Mouse (Mus musculus): Measurements from ENCODE around the gene Trio. TPM values are rescaled to one million over a fixed set of nuclear protein-coding genes. Genes with fewer than 3 reads are reported as not detected.

Gene Trio
- polyA plus RNA-seq, 1 experiment from 2014 or later = 17.4 TPM

DNA sequence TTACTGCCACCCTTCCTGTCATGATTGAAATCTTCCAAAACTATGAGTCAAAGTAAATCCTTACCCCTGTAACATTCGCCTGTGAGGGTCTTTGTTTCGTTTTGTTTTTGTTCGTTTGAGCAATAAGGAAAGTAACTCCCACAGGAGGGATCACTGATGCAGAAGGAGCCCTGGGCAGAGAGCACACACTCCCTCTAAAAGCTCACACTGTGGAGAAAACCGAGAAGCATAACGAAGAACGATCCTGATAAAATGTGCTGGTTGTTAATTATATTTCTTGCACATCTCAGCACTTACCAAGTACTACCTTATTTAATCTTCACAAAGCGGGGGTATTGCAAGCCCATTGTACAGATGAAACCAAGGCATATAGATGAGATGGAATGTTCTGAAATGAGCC, 333.5 kb downstream of the Trio start:
- Histone ChIP-seq H3K27ac (no peak overlapping the region), H3K4me1 (replicated peaks; ENCODE audit: insufficient read depth, low read length) (no peaks in the 10 kb centered on the region), H3K4me2 (ENCODE audit: low read length) (no peak overlapping the region), H3K4me3 (replicated peaks; ENCODE audit: low read depth, low read length) (no peak overlapping the region), H3K27me3 (ENCODE audit: insufficient read depth, low read length) (no peaks in the 10 kb centered on the region), H3K9me3 (replicated peaks; ENCODE audit: low read length) (no peaks in the 10 kb centered on the region), H3K9ac (ENCODE audit: low read depth, low read length) (no peak overlapping the region), H3K36me3 (ENCODE audit: insufficient read depth, low read length) (no peaks in the 10 kb centered on the region)
- no peak for TF ChIP-seq CTCF (IDR thresholded peaks at IDR 0.05; ENCODE audit: low read depth)
- peak; percentile 58 for DNase-seq (ENCODE audit: low spot score)
- no peak for ATAC-seq (replicated peaks; ENCODE audit: low FRiP score, low read depth)
- WGBS = 40% methylated on average over 7 of the region's 7 CpGs

- Histone ChIP-seq H3K4me2 (ENCODE audit: low read length) (no peak overlapping the region), H3K36me3 (ENCODE audit: insufficient read depth, low read length) (no peaks in the 10 kb centered on the region), H3K4me3 (replicated peaks; ENCODE audit: low read depth, low read length) (no peak overlapping the region), H3K4me1 (replicated peaks; ENCODE audit: insufficient read depth, low read length) (no peaks in the 10 kb centered on the region), H3K9ac (ENCODE audit: low read depth, low read length) (no peak overlapping the region), H3K27ac (no peak overlapping the region), H3K9me3 (replicated peaks; ENCODE audit: low read length) (no peaks in the 10 kb centered on the region), H3K27me3 (ENCODE audit: insufficient read depth, low read length) (no peaks in the 10 kb centered on the region)
- TF ChIP-seq CTCF (IDR thresholded peaks at IDR 0.05; ENCODE audit: low read depth) = no peak
- WGBS = 50% methylated on average over 7 of the region's 7 CpGs
- DNase-seq (ENCODE audit: low spot score) (peak; percentile 32), ATAC-seq (replicated peaks; ENCODE audit: low FRiP score, low read depth) (peak; percentile 68; the same call in 1 of the 2 replicates)
Observed at GRCm38 (mm10) chr15:27691213-27691612, 334.4 kb downstream of the Trio start.

- no peaks in the 10 kb centered on the region for H3K9me3 ChIP-seq (replicated peaks; ENCODE audit: low read length)
- H3K4me2 ChIP-seq (ENCODE audit: low read length) = no peak overlapping the region
- no peak overlapping the region for H3K9ac ChIP-seq (ENCODE audit: low read depth, low read length)
- ATAC-seq (replicated peaks; ENCODE audit: low FRiP score, low read depth) (no peak), DNase-seq (ENCODE audit: low spot score) (peak; percentile 62)
- H3K4me1 ChIP-seq (replicated peaks; ENCODE audit: insufficient read depth, low read length) = 0 out of 2 replicates have a peak, but pooled peaks cover 3% of the 10 kb centered on the region
- H3K4me3 ChIP-seq (replicated peaks; ENCODE audit: low read depth, low read length) = no peak overlapping the region
- WGBS = 45% methylated on average over 9 of the region's 9 CpGs
- no peak overlapping the region for H3K27ac ChIP-seq
- H3K36me3 ChIP-seq (ENCODE audit: insufficient read depth, low read length) = no peaks in the 10 kb centered on the region
- H3K27me3 ChIP-seq (ENCODE audit: insufficient read depth, low read length) = no peaks in the 10 kb centered on the region
- no peak for TF ChIP-seq CTCF (IDR thresholded peaks at IDR 0.05; ENCODE audit: low read depth)
Observed at GRCm38 (mm10) chr15:27688041-27688651, 337.5 kb downstream of the Trio start.

GRCm38 (mm10) chr15:27684813-27685212, 340.8 kb downstream of the Trio start:
- ATAC-seq (replicated peaks; ENCODE audit: low FRiP score, low read depth) (no peak), DNase-seq (ENCODE audit: low spot score) (no peak)
- H3K27me3 ChIP-seq (ENCODE audit: insufficient read depth, low read length) = no peaks in the 10 kb centered on the region
- H3K4me1 ChIP-seq (replicated peaks; ENCODE audit: insufficient read depth, low read length) = 0 out of 2 replicates have a peak, but pooled peaks cover 7% of the 10 kb centered on the region
- no peak overlapping the region for H3K4me3 ChIP-seq (replicated peaks; ENCODE audit: low read depth, low read length)
- no peak overlapping the region for H3K9ac ChIP-seq (ENCODE audit: low read depth, low read length)
- H3K27ac ChIP-seq = no peak overlapping the region
- no peaks in the 10 kb centered on the region for H3K36me3 ChIP-seq (ENCODE audit: insufficient read depth, low read length)
- H3K4me2 ChIP-seq (ENCODE audit: low read length) = no peak overlapping the region
- TF ChIP-seq CTCF (IDR thresholded peaks at IDR 0.05; ENCODE audit: low read depth) = no peak
- WGBS = 83% methylated on average over 7 of the region's 7 CpGs
- no peaks in the 10 kb centered on the region for H3K9me3 ChIP-seq (replicated peaks; ENCODE audit: low read length)

DNA sequence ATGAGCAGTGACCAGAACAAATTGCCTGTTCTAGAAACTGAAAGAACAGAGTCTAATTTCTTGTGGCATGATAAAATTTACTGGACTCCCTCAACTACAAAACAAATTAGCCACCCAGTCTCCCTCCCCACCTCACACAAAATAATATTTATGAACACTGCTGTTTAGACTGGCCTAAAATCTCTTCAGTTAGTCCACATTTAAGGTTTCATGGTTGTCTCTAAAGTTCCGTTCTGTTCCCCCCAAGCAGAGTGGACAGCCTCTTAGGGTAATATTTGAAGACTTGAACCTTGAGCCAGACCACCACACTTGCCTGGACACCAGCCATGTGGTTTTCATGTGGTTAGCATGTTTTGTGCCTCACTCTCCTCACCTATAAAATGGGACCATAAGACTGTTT, 342.4 kb downstream of the Trio start:
- WGBS = 31% methylated on average over 1 of the region's 1 CpGs
- Histone ChIP-seq H3K27me3 (ENCODE audit: insufficient read depth, low read length) (no peaks in the 10 kb centered on the region), H3K27ac (peak overlapping the region; percentile 72), H3K9me3 (replicated peaks; ENCODE audit: low read length) (no peaks in the 10 kb centered on the region), H3K4me2 (ENCODE audit: low read length) (no peak overlapping the region), H3K9ac (ENCODE audit: low read depth, low read length) (no peak overlapping the region), H3K36me3 (ENCODE audit: insufficient read depth, low read length) (no peaks in the 10 kb centered on the region), H3K4me1 (replicated peaks; ENCODE audit: insufficient read depth, low read length) (0 out of 2 replicates have a peak, but pooled peaks cover 7% of the 10 kb centered on the region), H3K4me3 (replicated peaks; ENCODE audit: low read depth, low read length) (no peak overlapping the region)
- ATAC-seq (replicated peaks; ENCODE audit: low FRiP score, low read depth) (no peak), DNase-seq (ENCODE audit: low spot score) (peak; percentile 87)
- TF ChIP-seq CTCF (IDR thresholded peaks at IDR 0.05; ENCODE audit: low read depth) = no peak

GRCm38 (mm10) chr15:27682619-27683018, 343.0 kb downstream of the Trio start:
- Histone ChIP-seq H3K36me3 (ENCODE audit: insufficient read depth, low read length) (no peaks in the 10 kb centered on the region), H3K9ac (ENCODE audit: low read depth, low read length) (no peak overlapping the region), H3K27ac (peak overlapping the region; percentile 72), H3K27me3 (ENCODE audit: insufficient read depth, low read length) (no peaks in the 10 kb centered on the region), H3K4me3 (replicated peaks; ENCODE audit: low read depth, low read length) (no peak overlapping the region), H3K9me3 (replicated peaks; ENCODE audit: low read length) (no peaks in the 10 kb centered on the region), H3K4me1 (replicated peaks; ENCODE audit: insufficient read depth, low read length) (0 out of 2 replicates have a peak, but pooled peaks cover 7% of the 10 kb centered on the region), H3K4me2 (ENCODE audit: low read length) (no peak overlapping the region)
- TF ChIP-seq CTCF (IDR thresholded peaks at IDR 0.05; ENCODE audit: low read depth) = no peak
- DNase-seq (ENCODE audit: low spot score) = peak; percentile 85
- no peak for ATAC-seq (replicated peaks; ENCODE audit: low FRiP score, low read depth)
- 19% methylated on average over 9 of the region's 9 CpGs for WGBS
